Mouse (Mus musculus) liver, postnatal 0 days (tissue): ENCODE measurements around the gene Mzf1. TPM values are rescaled to one million over a fixed set of nuclear protein-coding genes. Genes with fewer than 3 reads are reported as not detected.
A peak's percentile ranks its signal among the peaks of the same experiment; 100 is the strongest.

Experiments
- ATAC-seq: fragments of 200-750 bp; cut with Nextera tagmentation; 2 replicates; pipeline ENCODE4 v1.8.0; 2017; ENCODE audit warnings: mild to moderate bottlenecking, moderate library complexity
- DNase-seq: peaks from one replicate; pipeline ENCODE4 v3.0.0-alpha.2; 2016
- H3K27ac ChIP-seq: fragments of 300-500 bp; sonication (generic); 2 replicates; pipeline ENCODE4 v1.5.1; 2014; ENCODE audit warnings: antibody characterized with exemption, moderate library complexity, mild to moderate bottlenecking, low read depth
- H3K27me3 ChIP-seq: fragments of 300-500 bp; sonication (generic); 2 replicates; pipeline ENCODE4 v1.6.1; 2014; ENCODE audit warnings: low read length, control low read depth, mixed read lengths; ENCODE audit not compliant: insufficient read depth
- H3K36me3 ChIP-seq: fragments of 300-500 bp; sonication (generic); replicated peaks from 2 replicates; pipeline ENCODE4 v1.6.1; 2014; ENCODE audit warnings: mild to moderate bottlenecking, control low read depth, low read length, moderate library complexity, mixed read lengths; ENCODE audit not compliant: insufficient read depth
- H3K4me1 ChIP-seq: fragments of 300-500 bp; sonication (generic); 2 replicates; pipeline ENCODE4 v1.6.1; 2014; ENCODE audit warnings: antibody characterized with exemption, mild to moderate bottlenecking, control low read depth; ENCODE audit not compliant: insufficient read depth
- H3K4me2 ChIP-seq: fragments of 300-500 bp; sonication (generic); 2 replicates; pipeline ENCODE4 v1.6.1; 2014; ENCODE audit warnings: low read depth, mild to moderate bottlenecking, low read length, moderate library complexity, mixed read lengths
- H3K4me3 ChIP-seq: fragments of 300-500 bp; sonication (generic); 2 replicates; pipeline ENCODE4 v1.5.1; 2014; ENCODE audit warnings: low read depth, low read length
- H3K9ac ChIP-seq: fragments of 300-500 bp; sonication (generic); replicated peaks from 2 replicates; pipeline ENCODE4 v1.6.1; 2014; ENCODE audit warnings: mild to moderate bottlenecking, moderate library complexity
- H3K9me3 ChIP-seq: fragments of 300-500 bp; sonication (generic); 2 replicates; pipeline ENCODE4 v1.6.1; 2016; ENCODE audit warnings: mild to moderate bottlenecking, control low read depth, low read length, mixed read lengths
- CTCF ChIP-seq: sonication (generic); IDR thresholded peaks from 2 replicates; pipeline ENCODE4 v1.5.1; 2016; ENCODE audit warnings: antibody characterized with exemption, low read depth
- EP300 ChIP-seq: IDR thresholded peaks from 2 replicates; pipeline ENCODE4 v1.6.1; 2016; ENCODE audit warnings: antibody characterized with exemption, low read depth, mild to moderate bottlenecking
- WGBS: fragments of 180-500 bp; shearing (Covaris S2); extraction: QIAGEN DNeasy Blood & Tissue Kit; methylation state at CpG from one replicate; pipeline ENCODE4 v1.1.7; 2014; ENCODE audit not compliant: insufficient replicate concordance; 5-methylcytosine and 5-hydroxymethylcytosine counted together
- polyA plus RNA-seq: library from polyadenylated mRNA; unstranded; fragments of >200 nt; fragmentation: Nextera tagmentation; extraction: Ambion mirVana; gene quantifications from 2 replicates; pipeline ENCODE4 v1.2.1, GENCODE M21; 2015

Gene Mzf1
- polyA plus RNA-seq, 1 experiment from 2014 or later: 0.29 TPM

DNA sequence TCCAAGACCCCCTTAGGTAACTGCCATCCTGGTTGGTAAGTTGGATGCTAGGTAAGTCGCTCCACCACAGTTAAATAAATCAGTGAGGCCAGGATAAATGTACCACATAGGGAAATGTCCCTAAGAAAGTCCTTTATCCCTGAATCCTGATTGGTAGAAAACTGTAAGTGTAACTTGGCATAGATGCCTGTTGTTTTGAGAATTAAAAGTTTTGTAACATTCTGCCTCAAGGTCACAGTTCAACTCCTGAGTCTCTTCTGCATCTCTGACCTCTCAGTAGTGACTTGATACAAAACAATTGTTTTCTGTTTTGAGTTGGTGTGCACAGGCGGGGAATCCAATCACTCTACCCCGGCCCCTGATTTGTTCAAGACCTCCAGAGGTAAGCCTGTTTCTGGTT lies 55.7 kb downstream of the Mzf1 start, which contains the start of gene Trim28:
TSS of gene Trim28 (plus strand) at position 264 of the 400 bp plus-strand sequence.
- H3K4me1 ChIP-seq: no peaks in the 10 kb centered on the region
- H3K36me3 ChIP-seq: 0 out of 2 replicates have a peak, but pooled peaks cover 5% of the 10 kb centered on the region
- DNase-seq: no peak
- no peak for TF ChIP-seq CTCF
- no peak for TF ChIP-seq EP300
- H3K4me2 ChIP-seq: peak within 1 kb of the TSS; percentile 68
- peak within 1 kb of the TSS; percentile 34 for H3K4me3 ChIP-seq
- H3K27me3 ChIP-seq: no peaks in the 10 kb centered on the region
- H3K27ac ChIP-seq: peak within 1 kb of the TSS; percentile 85
- H3K9me3 ChIP-seq: no peaks in the 10 kb centered on the region
- peak within 1 kb of the TSS; percentile 58 for H3K9ac ChIP-seq
- 85% methylated on average over 3 of the region's 3 CpGs for WGBS
- ATAC-seq: no peak

DNA sequence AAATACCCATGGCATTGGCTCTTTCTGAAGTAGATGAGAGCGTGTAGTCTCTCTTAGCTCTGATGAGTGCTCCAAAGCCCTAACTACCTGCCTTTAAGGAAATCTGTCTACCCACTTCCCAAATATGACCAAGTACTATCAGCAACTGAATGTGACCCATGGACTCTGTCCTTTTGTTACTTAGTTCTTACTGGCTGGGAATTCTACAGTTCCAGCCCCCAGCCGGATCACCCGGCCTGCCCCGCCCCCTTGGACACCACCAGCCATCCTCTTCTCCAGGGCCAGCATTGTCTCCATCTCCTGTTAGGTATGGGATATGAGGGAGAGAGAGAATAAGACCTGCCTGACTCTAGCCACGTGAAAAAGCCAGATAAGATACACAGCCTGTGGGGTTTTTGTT lies 56.5 kb downstream of the Mzf1 start, which contains the start of gene Slc27a5:
TSS of gene Slc27a5 (minus strand) at position 140 of the 400 bp plus-strand sequence.
- Histone ChIP-seq H3K4me2 (peak within 1 kb of the TSS; percentile 68), H3K36me3 (0 out of 2 replicates have a peak, but pooled peaks cover 5% of the 10 kb centered on the region), H3K9ac (peak within 1 kb of the TSS; percentile 58), H3K4me3 (peak within 1 kb of the TSS; percentile 34), H3K9me3 (no peaks in the 10 kb centered on the region), H3K27ac (peak within 1 kb of the TSS; percentile 85), H3K4me1 (no peaks in the 10 kb centered on the region), H3K27me3 (no peaks in the 10 kb centered on the region)
- WGBS: 48% methylated on average over 5 of the region's 5 CpGs
- DNase-seq (peak; percentile 59), ATAC-seq (peak; percentile 78)
- TF ChIP-seq CTCF: no peak
- peak; percentile 38; the same call in 1 of the 2 replicates for TF ChIP-seq EP300

DNA sequence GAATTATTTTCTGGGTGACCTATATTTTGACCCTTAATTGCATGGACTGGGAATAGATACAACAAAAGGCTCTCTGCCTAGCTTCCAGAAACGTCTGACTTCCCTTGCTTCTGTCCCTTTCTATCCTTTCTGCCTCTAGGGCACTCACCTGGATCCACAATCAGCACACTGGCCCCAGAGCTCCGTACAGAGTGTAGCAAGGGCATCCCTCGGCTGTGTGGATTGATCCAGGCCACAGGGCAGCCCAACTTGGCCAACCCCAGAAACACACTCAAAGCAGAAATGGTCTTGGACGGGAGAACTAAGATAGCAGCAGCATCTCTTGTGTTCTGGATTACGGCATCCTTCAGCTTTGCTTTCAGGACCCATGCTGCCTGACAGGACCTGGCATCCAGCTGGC lies 57.3 kb downstream of the Mzf1 start:
- Histone ChIP-seq H3K4me2 (peak overlapping the region; percentile 68), H3K9me3 (no peaks in the 10 kb centered on the region), H3K4me3 (peak overlapping the region; percentile 34), H3K36me3 (0 out of 2 replicates have a peak, but pooled peaks cover 5% of the 10 kb centered on the region), H3K27ac (peak overlapping the region; percentile 85), H3K27me3 (no peaks in the 10 kb centered on the region), H3K4me1 (no peaks in the 10 kb centered on the region), H3K9ac (peak overlapping the region; percentile 58)
- DNase-seq (no peak), ATAC-seq (peak; percentile 59)
- TF ChIP-seq EP300 (no peak), CTCF (no peak)
- WGBS: 53% methylated on average over 5 of the region's 5 CpGs

DNA sequence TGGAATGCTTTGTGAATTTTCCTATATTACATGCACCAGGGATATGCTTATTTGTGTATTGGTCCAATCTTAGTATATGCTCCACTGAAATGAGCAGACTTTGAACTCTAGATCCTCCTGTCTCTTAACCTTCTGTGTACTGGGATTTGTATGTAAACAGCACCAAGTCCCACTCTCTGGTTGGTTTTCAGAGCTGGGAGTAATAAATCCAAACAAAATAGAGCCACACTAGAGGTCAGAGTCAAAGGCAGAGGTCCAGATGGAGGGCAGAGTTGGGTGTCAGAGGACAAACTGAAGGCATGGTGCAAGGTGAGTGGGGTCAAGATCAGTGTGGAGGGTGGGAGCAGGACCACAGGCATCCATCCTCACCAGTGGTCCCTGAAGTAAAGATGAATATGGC lies 58.7 kb downstream of the Mzf1 start:
- peak overlapping the region; percentile 85 for H3K27ac ChIP-seq
- no peak for DNase-seq

DNA sequence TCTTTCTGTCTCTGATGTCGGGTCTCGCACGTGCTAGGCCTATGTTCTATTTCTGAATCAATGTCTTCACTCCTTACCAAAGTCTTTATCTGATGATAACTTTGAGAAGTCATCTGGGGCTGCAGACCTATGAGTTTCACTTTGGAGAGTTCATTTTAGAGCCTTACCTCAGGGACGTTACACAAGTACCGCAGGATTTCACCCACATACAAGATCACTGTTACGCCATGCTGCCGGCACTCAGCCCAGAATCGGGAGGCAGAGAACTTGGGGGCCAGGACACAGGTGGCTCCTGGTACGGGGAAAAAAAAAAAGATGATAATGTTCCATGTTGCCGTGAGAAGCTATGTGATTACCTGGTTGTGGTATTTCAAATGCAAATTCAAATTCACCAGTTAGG lies 61.4 kb downstream of the Mzf1 start:
- peaks cover 5% of the 10 kb centered on the region; the same call in 1 of the 2 replicates for H3K36me3 ChIP-seq
- H3K9ac ChIP-seq: no peak overlapping the region
- no peaks in the 10 kb centered on the region for H3K9me3 ChIP-seq
- no peak overlapping the region for H3K4me3 ChIP-seq
- ATAC-seq (no peak), DNase-seq (no peak)
- no peak overlapping the region for H3K4me2 ChIP-seq
- TF ChIP-seq EP300: no peak
- no peak for TF ChIP-seq CTCF
- H3K4me1 ChIP-seq: no peaks in the 10 kb centered on the region
- 79% methylated on average over 10 of the region's 10 CpGs for WGBS
- no peak overlapping the region for H3K27ac ChIP-seq
- no peaks in the 10 kb centered on the region for H3K27me3 ChIP-seq

More for the DNA sequence above, 58.7 kb downstream of the Mzf1 start:
- Histone ChIP-seq H3K4me3 (peak overlapping the region; percentile 12), H3K27me3 (no peaks in the 10 kb centered on the region), H3K36me3 (0 out of 2 replicates have a peak, but pooled peaks cover 5% of the 10 kb centered on the region), H3K9ac (peak overlapping the region; percentile 52), H3K4me2 (peak overlapping the region; percentile 51), H3K9me3 (no peaks in the 10 kb centered on the region), H3K4me1 (no peaks in the 10 kb centered on the region)
- ATAC-seq: peak; percentile 73
- no peak for TF ChIP-seq CTCF
- no peak for TF ChIP-seq EP300

Other genes starting within 250 kb of the Mzf1 start
- gene Zfp329, start 235.9 kb downstream of the Mzf1 start, polyA plus RNA-seq: 1.2 and 2.1 TPM in 2 replicates
- 8.1 and 8.5 TPM in 2 replicates for gene Zfp110, start 220.0 kb downstream of the Mzf1 start, polyA plus RNA-seq
- 0.61 and 0.65 TPM in 2 replicates for gene Zfp128, start 173.6 kb downstream of the Mzf1 start, polyA plus RNA-seq
- 2.3 and 2.5 TPM in 2 replicates for gene Zscan22, start 156.9 kb downstream of the Mzf1 start, polyA plus RNA-seq
- gene Rps5, start 132.5 kb downstream of the Mzf1 start, polyA plus RNA-seq: 556 and 564 TPM in 2 replicates
- 0.05 TPM in 2 replicates for gene Rnf225, start 127.3 kb downstream of the Mzf1 start, polyA plus RNA-seq
- 1.5 and 1.9 TPM in 2 replicates for gene Zfp324, start 88.9 kb downstream of the Mzf1 start, polyA plus RNA-seq
- 1.6 and 1.8 TPM in 2 replicates for gene Zfp446, start 76.9 kb downstream of the Mzf1 start, polyA plus RNA-seq
- 103 and 122 TPM in 2 replicates for gene Slc27a5, start 56.6 kb downstream of the Mzf1 start, polyA plus RNA-seq
- 56.0 and 59.1 TPM in 2 replicates for gene Trim28, start 55.6 kb downstream of the Mzf1 start, polyA plus RNA-seq
- gene Zbtb45, start 44.7 kb downstream of the Mzf1 start, polyA plus RNA-seq: 5.6 and 7.2 TPM in 2 replicates
- gene Chmp2a, start 20.0 kb downstream of the Mzf1 start, polyA plus RNA-seq: 132 TPM in 2 replicates
- gene Ube2m, start 16.5 kb downstream of the Mzf1 start, polyA plus RNA-seq: 53.8 and 59.8 TPM in 2 replicates
- not detected in 2 replicates for gene Vmn1r85, start 40.4 kb upstream of the Mzf1 start, polyA plus RNA-seq
- not detected in 2 replicates for gene Vmn1r86, start 65.2 kb upstream of the Mzf1 start, polyA plus RNA-seq
- not detected in 2 replicates for gene Vmn1r87, start 85.4 kb upstream of the Mzf1 start, polyA plus RNA-seq
- 0.01 TPM in 1 of 2 replicates, not detected in the other for gene Vmn1r88, start 104.8 kb upstream of the Mzf1 start, polyA plus RNA-seq
- not detected in 2 replicates for gene Vmn1r89, start 158.3 kb upstream of the Mzf1 start, polyA plus RNA-seq
- 50.9 and 60.5 TPM in 2 replicates for gene Lig1, start 222.5 kb upstream of the Mzf1 start, polyA plus RNA-seq
- gene Zswim9, start 224.0 kb upstream of the Mzf1 start, polyA plus RNA-seq: 1.5 and 1.7 TPM in 2 replicates